Mouse (Mus musculus): Measurements from ENCODE around the gene Olfr1030. TPM values are rescaled to one million over a fixed set of nuclear protein-coding genes. Genes with fewer than 3 reads are reported as not detected.

Gene Olfr1030
- not detected for polyA plus RNA-seq (2017; shearing (Covaris generic))

GRCm38 (mm10) chr2:85978976-85979375 is at the start of gene Olfr1030:
Gene Olfr1030, plus strand, starts transcription at chr2:85979276.

GRCm38 (mm10) chr2:85950137-85950536 is 28.9 kb upstream of the Olfr1030 start, which contains the start of gene Olfr1028:
Gene Olfr1028, plus strand, starts transcription at chr2:85950437.

DNA sequence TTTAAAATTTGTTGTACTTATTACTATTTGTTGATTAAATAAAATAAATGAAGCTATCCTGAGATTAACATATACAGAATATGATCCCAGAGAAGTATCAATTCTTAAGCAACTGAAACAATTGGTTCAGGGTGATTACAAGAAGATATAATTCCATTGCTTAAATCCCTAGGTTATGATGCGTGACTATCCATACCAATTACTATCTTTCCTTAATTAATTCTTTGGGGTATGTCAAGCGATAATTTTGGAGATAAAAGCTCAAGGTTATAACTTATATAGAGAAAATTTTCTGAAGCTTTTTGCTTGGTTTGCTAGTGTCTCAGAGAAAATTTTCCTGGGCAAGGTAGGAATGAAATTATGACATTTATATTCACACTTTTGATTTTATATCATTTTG is 5.5 kb upstream of the Olfr1030 start, which contains the start of gene Olfr1029:
TSS of gene Olfr1029 (plus strand) at position 301 of the 400 bp plus-strand sequence.

GRCm38 (mm10) chr2:85990004-85990403 is 10.9 kb downstream of the Olfr1030 start, which contains the start of gene Olfr1031:
Gene Olfr1031, plus strand, starts transcription at chr2:85990304.

DNA sequence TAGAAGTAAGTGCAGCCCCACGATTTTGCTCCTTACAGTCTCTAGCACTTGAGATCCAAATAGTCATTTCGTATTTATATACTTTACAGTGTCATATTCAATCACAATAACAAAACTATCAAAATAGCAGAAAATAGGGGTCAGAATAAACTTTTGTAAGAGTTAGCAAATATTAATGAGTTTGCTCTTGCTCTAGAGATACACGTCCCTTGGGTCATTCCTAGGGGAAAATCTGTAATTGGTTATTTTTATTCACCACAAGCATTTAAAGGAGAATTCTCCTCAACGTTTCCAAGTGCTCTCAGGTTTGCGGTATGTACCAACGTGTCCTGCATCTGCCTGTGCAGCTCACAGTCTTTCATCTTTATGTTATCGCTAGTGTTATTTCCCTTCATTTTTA is 26.2 kb downstream of the Olfr1030 start, which contains the start of gene Olfr1032:
TSS of gene Olfr1032 (plus strand) at position 301 of the 400 bp plus-strand sequence.

GRCm38 (mm10) chr2:86020406-86020805 is 41.3 kb downstream of the Olfr1030 start, which contains the start of gene Olfr1033:
Gene Olfr1033, plus strand, starts transcription at chr2:86020633.

Other genes with a start within 250 kb of the Olfr1030 start
- gene Olfr1012, start 216.5 kb upstream of the Olfr1030 start, polyA plus RNA-seq (2017; shearing (Covaris generic)), result not detected
- gene Olfr1013, start 212.2 kb upstream of the Olfr1030 start, polyA plus RNA-seq (2017; shearing (Covaris generic)), result not detected
- gene Olfr1014, start 206.6 kb upstream of the Olfr1030 start, polyA plus RNA-seq (2017; shearing (Covaris generic)), result not detected
- gene Olfr1015, start 197.3 kb upstream of the Olfr1030 start, polyA plus RNA-seq (2017; shearing (Covaris generic)), result not detected
- gene Olfr1016, start 176.7 kb upstream of the Olfr1030 start, polyA plus RNA-seq (2017; shearing (Covaris generic)), result not detected
- not detected for gene Olfr1018, start 160.8 kb upstream of the Olfr1030 start, polyA plus RNA-seq (2017; shearing (Covaris generic))
- not detected for gene Olfr1019, start 133.8 kb upstream of the Olfr1030 start, polyA plus RNA-seq (2017; shearing (Covaris generic))
- not detected for gene Olfr1020, start 132.2 kb upstream of the Olfr1030 start, polyA plus RNA-seq (2017; shearing (Covaris generic))
- not detected for gene Olfr1022, start 110.7 kb upstream of the Olfr1030 start, polyA plus RNA-seq (2017; shearing (Covaris generic))
- not detected for gene Olfr1023, start 93.6 kb upstream of the Olfr1030 start, polyA plus RNA-seq (2017; shearing (Covaris generic))
- not detected for gene Olfr1024, start 74.2 kb upstream of the Olfr1030 start, polyA plus RNA-seq (2017; shearing (Covaris generic))
- gene Olfr1025-ps1, start 64.1 kb upstream of the Olfr1030 start, polyA plus RNA-seq (2017; shearing (Covaris generic)), result not detected
- not detected for gene Olfr1026, start 57.7 kb upstream of the Olfr1030 start, polyA plus RNA-seq (2017; shearing (Covaris generic))
- gene Olfr1028, start 28.8 kb upstream of the Olfr1030 start, polyA plus RNA-seq (2017; shearing (Covaris generic)), result not detected
- gene Olfr1029, start 5.4 kb upstream of the Olfr1030 start, polyA plus RNA-seq (2017; shearing (Covaris generic)), result not detected
- not detected for gene Olfr1031, start 11.0 kb downstream of the Olfr1030 start, polyA plus RNA-seq (2017; shearing (Covaris generic))
- not detected for gene Olfr1032, start 26.3 kb downstream of the Olfr1030 start, polyA plus RNA-seq (2017; shearing (Covaris generic))
- gene Olfr1033, start 41.4 kb downstream of the Olfr1030 start, polyA plus RNA-seq (2017; shearing (Covaris generic)), result 1.3 TPM
- not detected for gene Olfr1034, start 66.6 kb downstream of the Olfr1030 start, polyA plus RNA-seq (2017; shearing (Covaris generic))
- not detected for gene Olfr1036, start 94.7 kb downstream of the Olfr1030 start, polyA plus RNA-seq (2017; shearing (Covaris generic))
- gene Olfr1037, start 108.1 kb downstream of the Olfr1030 start, polyA plus RNA-seq (2017; shearing (Covaris generic)), result not detected
- not detected for gene Olfr1039, start 156.7 kb downstream of the Olfr1030 start, polyA plus RNA-seq (2017; shearing (Covaris generic))
- not detected for gene Olfr1040, start 167.5 kb downstream of the Olfr1030 start, polyA plus RNA-seq (2017; shearing (Covaris generic))
- not detected for gene Olfr1042, start 182.6 kb downstream of the Olfr1030 start, polyA plus RNA-seq (2017; shearing (Covaris generic))
- gene Olfr1043, start 188.2 kb downstream of the Olfr1030 start, polyA plus RNA-seq (2017; shearing (Covaris generic)), result not detected
- gene Olfr1044, start 198.5 kb downstream of the Olfr1030 start, polyA plus RNA-seq (2017; shearing (Covaris generic)), result not detected
- gene Olfr52, start 206.4 kb downstream of the Olfr1030 start, polyA plus RNA-seq (2017; shearing (Covaris generic)), result not detected
- gene Olfr1045, start 223.7 kb downstream of the Olfr1030 start, polyA plus RNA-seq (2017; shearing (Covaris generic)), result not detected
- gene Olfr1046, start 240.0 kb downstream of the Olfr1030 start, polyA plus RNA-seq (2017; shearing (Covaris generic)), result not detected

All from CD4-positive, CD25-positive, alpha-beta regulatory T cell, adult 9 weeks (primary cell).